Mouse (Mus musculus) heart, postnatal 0 days (tissue): Measurements from ENCODE around the gene Dock3. TPM values are rescaled to one million over a fixed set of nuclear protein-coding genes. Genes with fewer than 3 reads are reported as not detected.

Experiments used
- ATAC-seq: fragments of 200-750 bp; cut with Nextera tagmentation; 2 replicates; pipeline ENCODE4 v1.8.0; 2017; ENCODE audit warnings: low read depth, moderate number of reproducible peaks, moderate library complexity; ENCODE audit not compliant: insufficient read depth
- DNase-seq: peaks from one replicate; pipeline ENCODE4 v3.0.0-alpha.2; 2016; ENCODE audit warnings: low spot score
- H3K27ac ChIP-seq: fragments of 300-500 bp; sonication (generic); 2 replicates; pipeline ENCODE4 v1.5.1; 2014; ENCODE audit warnings: low read depth, mild to moderate bottlenecking
- H3K27me3 ChIP-seq: fragments of 300-500 bp; sonication (generic); 2 replicates; pipeline ENCODE4 v1.6.1; 2014; ENCODE audit warnings: low read length, mixed read lengths; ENCODE audit not compliant: control insufficient read depth, insufficient read depth
- H3K36me3 ChIP-seq: fragments of 300-500 bp; sonication (generic); replicated peaks from 2 replicates; pipeline ENCODE4 v1.6.1; 2014; ENCODE audit warnings: low read length, mixed read lengths; ENCODE audit not compliant: control insufficient read depth, insufficient read depth
- H3K4me1 ChIP-seq: fragments of 300-500 bp; sonication (generic); 2 replicates; pipeline ENCODE4 v1.6.1; 2014; ENCODE audit warnings: antibody characterized with exemption; ENCODE audit not compliant: control insufficient read depth, insufficient read depth
- H3K4me2 ChIP-seq: fragments of 300-500 bp; sonication (generic); 2 replicates; pipeline ENCODE4 v1.6.1; 2014; ENCODE audit warnings: low read depth, mild to moderate bottlenecking, low read length, moderate library complexity
- H3K4me3 ChIP-seq: fragments of 300-500 bp; sonication (generic); 2 replicates; pipeline ENCODE4 v1.5.1; 2014; ENCODE audit warnings: low read depth, low read length
- H3K9ac ChIP-seq: fragments of 300-500 bp; sonication (generic); replicated peaks from 2 replicates; pipeline ENCODE4 v1.6.1; 2014; ENCODE audit warnings: low read depth, low read length, mixed read lengths
- H3K9me3 ChIP-seq: fragments of 300-500 bp; sonication (generic); replicated peaks from 2 replicates; pipeline ENCODE4 v1.6.1; 2016; ENCODE audit warnings: low read length; ENCODE audit not compliant: control insufficient read depth
- CTCF ChIP-seq: IDR thresholded peaks from 2 replicates; pipeline ENCODE4 v1.5.1; 2016; ENCODE audit warnings: antibody characterized with exemption, control low read depth, low read depth
- EP300 ChIP-seq: IDR thresholded peaks from 2 replicates; pipeline ENCODE4 v1.6.1; 2016; ENCODE audit warnings: antibody characterized with exemption, low read depth
- WGBS: fragments of 180-500 bp; shearing (Covaris S2); extraction: QIAGEN DNeasy Blood & Tissue Kit; methylation state at CpG from one replicate; pipeline ENCODE4 v1.1.7; 2014; 5-methylcytosine and 5-hydroxymethylcytosine counted together
- polyA plus RNA-seq: library from polyadenylated mRNA; unstranded; fragments of >200 nt; fragmentation: Nextera tagmentation; extraction: Ambion mirVana; gene quantifications from 2 replicates; pipeline ENCODE4 v1.2.1, GENCODE M21; 2015
- total RNA-seq: library from RNA; depleted of rRNA; stranded (reverse); fragments of >200 nt; gene quantifications from 2 replicates; pipeline ENCODE4 v1.2.3, GENCODE M21; 2014; ENCODE audit warnings: low replicate concordance

Dock3 gene
- total and polyA plus RNA-seq, 2 experiments from 2014 or later, result 0.16 to 11.6 TPM

GRCm38 (mm10) chr9:106884306-106884705, 347.4 kb downstream of the Dock3 start:
- H3K27me3 ChIP-seq, result no peaks in the 10 kb centered on the region

DNA sequence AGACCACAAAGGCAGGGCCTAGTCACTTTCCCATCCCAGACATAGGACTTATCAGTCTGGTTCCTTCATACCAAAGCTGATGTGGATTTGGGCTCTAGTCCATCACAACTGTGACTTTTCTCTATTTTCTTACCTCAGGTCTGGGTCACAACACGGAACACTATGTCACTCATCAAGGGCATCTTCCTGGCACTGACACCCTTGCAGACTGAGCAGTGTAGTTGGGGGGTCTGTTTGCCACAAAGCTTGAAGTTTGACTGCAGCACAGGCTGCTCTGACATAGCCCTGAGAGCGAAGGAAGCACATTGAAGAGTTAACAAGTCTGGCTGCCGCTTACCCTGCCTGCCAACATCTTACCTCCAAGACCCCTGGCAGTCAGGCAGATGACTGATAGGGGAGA, 348.6 kb downstream of the Dock3 start:
- Histone ChIP-seq H3K27me3 (no peaks in the 10 kb centered on the region), H3K4me1 (peaks cover 27% of the 10 kb centered on the region), H3K27ac (no peak overlapping the region), H3K4me3 (no peak overlapping the region), H3K9me3 (no peaks in the 10 kb centered on the region), H3K9ac (no peak overlapping the region), H3K36me3 (peaks cover 32% of the 10 kb centered on the region), H3K4me2 (no peak overlapping the region)
- TF ChIP-seq CTCF (no peak), EP300 (no peak)
- WGBS, result 73% methylated on average over 3 of the region's 3 CpGs
- DNase-seq (no peak), ATAC-seq (no peak)

More at GRCm38 (mm10) chr9:106884306-106884705, 347.4 kb downstream of the Dock3 start:
- ATAC-seq, result no peak
- no peak for TF ChIP-seq EP300
- TF ChIP-seq CTCF, result no peak
- H3K4me3 ChIP-seq, result 0 out of 2 replicates have a peak overlapping the region, but pooled peaks have one; percentile 87
- peak overlapping the region; percentile 97 for H3K4me2 ChIP-seq
- H3K9ac ChIP-seq, result 0 out of 2 replicates have a peak overlapping the region, but pooled peaks have one; percentile 5
- H3K27ac ChIP-seq, result no peak overlapping the region
- peaks cover 41% of the 10 kb centered on the region for H3K36me3 ChIP-seq
- DNase-seq, result no peak
- peaks cover 27% of the 10 kb centered on the region for H3K4me1 ChIP-seq
- H3K9me3 ChIP-seq, result no peaks in the 10 kb centered on the region
- 37% methylated on average over 16 of the region's 16 CpGs for WGBS

DNA sequence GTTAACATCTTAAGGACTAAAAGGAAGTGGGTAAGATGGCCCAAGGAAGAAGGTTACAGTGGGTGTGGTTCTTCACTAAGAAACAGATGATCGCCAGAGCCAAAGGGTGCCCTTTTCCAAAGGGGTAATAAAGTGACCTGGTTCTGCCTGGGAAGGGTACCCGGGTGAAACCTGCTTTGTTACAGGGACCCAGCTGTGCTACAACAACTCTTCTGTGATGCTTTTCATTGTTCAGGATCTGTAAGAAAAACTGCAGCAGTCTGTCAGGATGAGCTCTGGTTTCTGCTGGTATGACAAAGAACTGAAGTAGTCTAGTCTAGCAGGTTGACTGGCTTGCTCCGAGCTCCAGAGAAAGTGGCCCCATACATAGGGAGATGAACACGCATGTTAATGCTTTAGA, 349.5 kb downstream of the Dock3 start:
- Histone ChIP-seq H3K4me1 (peaks cover 27% of the 10 kb centered on the region), H3K27me3 (no peaks in the 10 kb centered on the region), H3K27ac (no peak overlapping the region), H3K4me2 (no peak overlapping the region), H3K9ac (no peak overlapping the region), H3K9me3 (no peaks in the 10 kb centered on the region), H3K36me3 (peaks cover 41% of the 10 kb centered on the region), H3K4me3 (no peak overlapping the region)
- no peak for ATAC-seq
- DNase-seq, result no peak
- TF ChIP-seq EP300 (no peak), CTCF (no peak)
- 81% methylated on average over 4 of the region's 4 CpGs for WGBS

DNA sequence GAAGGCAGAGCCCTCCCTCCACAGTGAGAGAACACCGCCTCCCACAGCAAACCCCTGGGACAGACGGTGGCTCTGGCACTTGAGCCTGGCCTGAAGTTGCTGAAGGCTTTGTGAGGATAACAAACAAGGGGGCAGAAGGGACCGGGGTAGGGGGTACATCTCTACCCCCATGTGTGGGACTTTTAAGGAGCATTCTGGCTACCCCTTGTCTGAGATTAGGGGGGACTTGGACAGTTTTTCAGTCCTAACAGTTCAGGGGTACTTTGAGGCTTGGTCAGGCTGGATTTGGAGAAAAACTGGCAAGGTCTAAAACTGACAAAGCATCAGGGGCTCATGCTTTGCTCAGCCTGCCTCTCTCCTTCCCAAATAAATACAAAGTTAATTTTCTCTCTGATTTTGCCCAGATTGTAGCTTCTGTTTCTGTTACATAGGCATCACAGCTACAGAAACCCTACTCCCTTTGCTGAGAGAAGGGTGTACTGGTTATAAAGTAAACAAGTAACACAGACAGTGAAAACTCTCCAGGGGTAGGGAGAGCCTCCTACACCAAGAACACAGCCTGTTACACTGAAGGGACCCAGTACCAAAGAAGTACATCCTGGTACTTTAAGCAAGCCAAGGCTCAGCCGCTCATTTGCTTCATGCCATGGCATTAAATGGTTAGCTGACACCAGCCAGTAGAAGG, 350.5 kb downstream of the Dock3 start:
- H3K4me3 ChIP-seq, result no peak overlapping the region
- H3K9ac ChIP-seq, result no peak overlapping the region
- no peak overlapping the region for H3K4me2 ChIP-seq
- 55% methylated on average over 4 of the region's 4 CpGs for WGBS
- TF ChIP-seq CTCF, result no peak
- no peak for TF ChIP-seq EP300
- peaks cover 47% of the 10 kb centered on the region for H3K36me3 ChIP-seq
- H3K4me1 ChIP-seq, result peaks cover 27% of the 10 kb centered on the region
- no peak for ATAC-seq
- H3K27ac ChIP-seq, result no peak overlapping the region
- no peak for DNase-seq
- H3K27me3 ChIP-seq, result no peaks in the 10 kb centered on the region
- H3K9me3 ChIP-seq, result no peaks in the 10 kb centered on the region

DNA sequence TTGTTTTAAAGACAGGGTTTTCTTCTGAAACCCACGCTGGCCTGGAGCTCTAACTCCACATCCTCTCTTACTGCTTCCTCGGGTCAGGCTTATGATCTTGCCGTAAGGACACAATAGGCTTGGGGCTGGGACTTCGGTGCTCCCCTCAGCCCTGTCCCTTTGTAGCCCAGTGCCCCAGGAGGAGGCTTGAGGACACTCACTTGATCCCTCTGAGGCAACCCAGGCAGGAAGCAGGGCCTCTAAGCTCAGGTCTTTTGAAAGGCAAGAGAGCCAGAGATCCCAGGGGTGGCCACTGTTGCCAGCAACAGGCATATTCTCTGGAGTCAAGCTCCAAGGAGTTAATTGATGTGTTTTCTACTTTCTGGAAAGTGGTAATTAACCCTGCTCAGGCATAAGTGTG, 352.2 kb downstream of the Dock3 start:
- Histone ChIP-seq H3K27ac (no peak overlapping the region), H3K36me3 (peaks cover 65% of the 10 kb centered on the region), H3K4me1 (peaks cover 10% of the 10 kb centered on the region), H3K4me2 (no peak overlapping the region), H3K9me3 (no peaks in the 10 kb centered on the region), H3K4me3 (no peak overlapping the region), H3K9ac (0 out of 2 replicates have a peak overlapping the region, but pooled peaks have one; percentile 25), H3K27me3 (no peaks in the 10 kb centered on the region)
- TF ChIP-seq EP300, result no peak
- no peak for TF ChIP-seq CTCF
- ATAC-seq (no peak), DNase-seq (no peak)
- WGBS, result 68% methylated on average over 4 of the region's 4 CpGs

DNA sequence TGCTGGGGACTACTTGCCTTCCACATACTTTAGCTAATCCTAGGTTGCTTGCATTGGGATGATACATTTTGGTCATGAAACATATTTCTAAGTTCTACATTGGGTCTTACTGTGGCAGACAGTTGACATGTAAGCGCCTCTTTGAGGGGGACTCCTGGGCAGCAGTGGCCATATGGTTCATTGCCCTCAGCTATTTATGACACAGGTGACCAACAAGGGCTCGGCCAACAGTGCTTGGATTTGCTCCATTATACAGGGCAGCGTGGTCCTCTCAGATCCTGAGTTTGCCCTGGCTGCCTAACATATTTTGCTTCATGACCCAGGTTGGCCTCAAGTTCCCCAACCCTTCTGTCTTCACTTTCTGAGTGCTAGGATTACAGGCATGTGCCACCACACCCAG, 355.0 kb downstream of the Dock3 start:
- H3K36me3 ChIP-seq, result peaks cover 70% of the 10 kb centered on the region
- no peak for ATAC-seq
- 83% methylated on average over 3 of the region's 3 CpGs for WGBS

More for the DNA sequence above, 355.0 kb downstream of the Dock3 start:
- Histone ChIP-seq H3K4me2 (no peak overlapping the region), H3K27ac (no peak overlapping the region), H3K9me3 (no peaks in the 10 kb centered on the region), H3K27me3 (no peaks in the 10 kb centered on the region), H3K4me3 (no peak overlapping the region), H3K9ac (no peak overlapping the region), H3K4me1 (no peaks in the 10 kb centered on the region)
- no peak for TF ChIP-seq CTCF
- no peak for TF ChIP-seq EP300
- DNase-seq, result no peak
